Mouse (Mus musculus) brown adipose tissue, adult 24 weeks (tissue): ENCODE data around the gene Tmtc2. TPM values are rescaled to one million over a fixed set of nuclear protein-coding genes. Genes with fewer than 3 reads are reported as not detected.

Source experiments
- H3K27ac ChIP-seq: fragments of 200-500 bp; replicated peaks from 2 replicates; pipeline ENCODE4 v1.5.1; 2012; ENCODE audit warnings: low read depth, mild to moderate bottlenecking, low read length
- H3K4me1 ChIP-seq: fragments of 200-500 bp; 2 replicates; pipeline ENCODE4 v1.6.1; 2012; ENCODE audit warnings: low read length, mixed read lengths; ENCODE audit not compliant: control insufficient read depth, insufficient read depth, insufficient read length
- H3K4me3 ChIP-seq: fragments of 200-500 bp; 2 replicates; pipeline ENCODE4 v1.5.1; 2012; ENCODE audit warnings: low read depth, mild to moderate bottlenecking, low read length, moderate library complexity; ENCODE audit not compliant: insufficient read depth
- polyA plus RNA-seq: library from polyadenylated mRNA; stranded (reverse); fragments of >200 nt; gene quantifications from 2 replicates; pipeline ENCODE4 v1.2.4, GENCODE M21; 2012; ENCODE audit not compliant: missing spikeins, insufficient read depth, insufficient read length

The Tmtc2 gene
- polyA plus RNA-seq, 1 experiment: 1.1 TPM

DNA sequence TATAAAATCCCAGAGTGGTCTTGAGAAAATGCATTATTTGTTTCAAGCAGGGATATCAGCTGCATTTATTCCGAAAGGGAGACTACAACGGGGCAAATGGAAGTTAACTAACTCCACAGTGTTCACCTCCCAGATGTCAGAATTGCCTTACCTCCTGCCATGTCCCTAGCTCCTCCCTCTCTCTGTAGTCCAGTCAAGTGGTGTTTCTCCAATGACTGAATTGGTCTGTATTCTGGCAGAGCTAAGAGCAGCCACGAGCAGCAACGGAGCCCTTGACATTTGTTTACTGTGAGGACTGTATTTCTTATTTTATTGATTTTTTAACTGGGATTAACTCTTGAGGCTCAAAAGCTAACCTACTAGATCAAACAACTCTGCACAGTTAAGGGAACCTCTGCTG, 81.8 kb downstream of the Tmtc2 start:
- no peak overlapping the region for H3K27ac ChIP-seq
- H3K4me1 ChIP-seq: peaks cover 4% of the 10 kb centered on the region; the same call in 1 of the 2 replicates
- no peak overlapping the region for H3K4me3 ChIP-seq

DNA sequence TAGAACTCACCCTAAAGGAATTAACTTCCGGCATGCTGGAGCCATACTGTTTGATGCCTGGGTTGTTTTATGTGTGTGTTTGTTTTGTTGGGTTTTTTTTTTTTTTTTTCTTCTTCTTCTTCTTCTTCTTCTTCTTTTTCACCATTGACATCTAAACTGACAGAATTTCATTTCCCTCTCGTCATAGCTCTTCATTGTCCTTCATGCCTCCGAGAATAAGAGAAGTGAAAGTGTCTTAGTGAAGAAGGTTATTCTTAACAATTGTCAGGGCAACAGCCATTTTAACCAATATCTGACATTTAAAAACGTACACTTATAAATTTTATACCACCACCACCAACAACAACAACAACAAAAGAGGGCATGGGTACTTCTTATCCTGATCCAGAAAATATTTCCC, 83.5 kb downstream of the Tmtc2 start:
- Histone ChIP-seq H3K4me1 (peaks cover 4% of the 10 kb centered on the region; the same call in 1 of the 2 replicates), H3K27ac (no peak overlapping the region), H3K4me3 (no peak overlapping the region)

DNA sequence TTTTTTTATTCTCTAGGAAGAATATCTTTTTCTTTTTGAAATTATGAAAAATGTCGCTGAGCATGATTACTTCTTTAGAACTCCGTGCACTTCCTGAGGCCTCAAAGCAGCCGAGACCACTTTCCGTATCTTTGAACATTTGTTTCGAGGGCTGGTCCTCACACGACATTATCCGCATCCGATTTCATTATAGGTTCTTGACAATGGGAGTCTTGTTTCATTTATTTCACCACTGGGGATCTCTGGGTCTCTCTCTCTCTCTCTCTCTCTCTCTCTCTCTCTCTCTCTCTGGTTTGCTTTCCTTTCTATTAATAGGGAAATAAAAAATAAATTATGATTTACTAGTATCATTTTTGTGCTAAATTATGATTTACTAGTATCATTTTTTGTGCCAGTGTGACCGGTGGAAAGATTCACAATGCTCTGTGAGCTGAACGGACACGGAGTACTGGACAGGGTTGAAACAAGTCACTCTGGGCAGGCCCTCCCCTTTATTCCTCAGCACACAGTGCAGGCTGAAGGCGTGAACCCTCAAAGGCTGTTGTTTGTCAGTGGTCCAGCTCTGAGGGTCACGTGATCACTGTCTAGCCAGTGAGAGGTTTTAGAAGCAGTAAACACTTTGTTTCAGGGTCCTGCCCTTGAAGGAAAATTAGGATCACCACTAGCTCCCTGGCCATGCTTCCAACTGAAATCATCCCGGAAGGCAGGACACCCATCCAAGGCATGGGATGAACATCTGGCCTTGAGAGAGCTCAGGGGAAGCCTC, 84.1 kb downstream of the Tmtc2 start:
- Histone ChIP-seq H3K27ac (no peak overlapping the region), H3K4me3 (no peak overlapping the region)

DNA sequence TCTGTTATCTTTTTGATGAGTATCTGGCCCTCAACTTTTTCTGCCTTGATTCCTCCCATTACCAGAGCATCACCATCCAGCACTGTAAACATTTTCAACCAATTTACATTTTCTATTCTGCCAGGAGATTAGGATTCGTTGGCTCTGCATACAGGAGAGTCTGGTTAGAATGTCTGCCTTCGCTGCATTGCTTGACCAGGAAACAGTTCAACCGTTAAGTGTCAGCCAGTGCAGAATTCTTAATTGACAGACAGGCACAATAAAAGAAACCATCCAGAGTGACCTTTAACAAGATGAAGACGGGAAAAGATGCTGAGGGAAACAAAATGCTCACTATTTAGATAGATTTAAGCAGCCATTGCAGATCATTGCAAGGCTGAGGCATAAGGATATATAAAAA, 87.3 kb downstream of the Tmtc2 start:
- H3K4me1 ChIP-seq: no peaks in the 10 kb centered on the region
- H3K4me3 ChIP-seq: no peak overlapping the region
- H3K27ac ChIP-seq: no peak overlapping the region

More for the DNA sequence above, 84.1 kb downstream of the Tmtc2 start:
- no peaks in the 10 kb centered on the region for H3K4me1 ChIP-seq

DNA sequence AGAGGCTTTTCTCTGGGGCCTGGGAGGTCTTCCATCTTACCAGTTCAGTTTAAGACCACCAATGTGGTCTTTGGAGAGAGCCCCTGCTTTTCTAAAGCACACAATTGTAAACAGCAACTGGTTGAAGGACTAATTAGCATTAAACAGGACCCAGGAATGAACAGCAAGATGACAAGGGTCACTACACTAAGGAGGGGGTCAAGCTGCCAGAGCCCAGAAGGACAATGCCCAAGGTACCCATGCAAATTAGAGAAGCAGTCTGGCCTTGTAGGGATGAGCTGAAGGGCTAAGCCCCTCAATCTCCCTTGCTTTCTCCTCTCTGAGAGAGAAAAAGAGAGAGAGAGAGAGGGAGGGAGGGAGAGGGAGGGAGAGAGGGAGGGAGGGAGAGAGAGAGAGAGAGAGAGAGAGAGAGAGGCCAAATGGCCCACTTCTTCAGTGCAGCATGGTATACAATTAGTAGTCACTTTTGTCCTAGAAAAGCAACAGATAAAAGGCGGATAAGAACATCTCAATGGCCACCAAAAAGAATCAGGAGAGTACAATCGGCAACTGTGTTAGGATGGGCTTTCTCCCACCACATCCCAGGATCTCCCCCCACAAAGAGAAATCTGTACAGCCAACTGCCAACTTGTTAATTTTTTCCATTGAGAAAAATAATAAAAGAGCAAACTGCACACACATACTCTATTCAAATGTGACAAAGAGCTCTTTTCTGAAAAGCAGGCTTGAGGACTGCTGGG, 89.7 kb downstream of the Tmtc2 start:
- Histone ChIP-seq H3K4me3 (no peak overlapping the region), H3K27ac (no peak overlapping the region), H3K4me1 (no peaks in the 10 kb centered on the region)

DNA sequence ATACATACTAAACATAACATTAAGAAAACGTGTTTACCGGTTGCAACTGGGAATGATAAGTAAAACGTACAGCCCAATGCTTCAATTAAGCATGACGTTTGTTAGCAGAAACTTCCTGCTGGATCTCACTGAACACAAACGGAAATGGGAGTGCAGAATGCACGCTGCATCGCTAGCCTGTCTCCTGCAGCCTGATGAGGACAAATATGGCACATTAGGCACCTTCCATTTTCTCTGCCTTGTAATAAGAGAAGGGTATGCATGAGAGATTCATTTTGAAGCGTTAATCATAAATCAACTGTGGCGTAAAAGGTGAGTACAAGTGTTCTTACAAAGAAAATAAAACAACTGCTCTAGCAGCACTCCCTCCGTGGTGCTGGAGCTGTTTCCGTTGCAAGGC, 94.5 kb downstream of the Tmtc2 start:
- Histone ChIP-seq H3K27ac (no peak overlapping the region), H3K4me3 (no peak overlapping the region), H3K4me1 (no peaks in the 10 kb centered on the region)

DNA sequence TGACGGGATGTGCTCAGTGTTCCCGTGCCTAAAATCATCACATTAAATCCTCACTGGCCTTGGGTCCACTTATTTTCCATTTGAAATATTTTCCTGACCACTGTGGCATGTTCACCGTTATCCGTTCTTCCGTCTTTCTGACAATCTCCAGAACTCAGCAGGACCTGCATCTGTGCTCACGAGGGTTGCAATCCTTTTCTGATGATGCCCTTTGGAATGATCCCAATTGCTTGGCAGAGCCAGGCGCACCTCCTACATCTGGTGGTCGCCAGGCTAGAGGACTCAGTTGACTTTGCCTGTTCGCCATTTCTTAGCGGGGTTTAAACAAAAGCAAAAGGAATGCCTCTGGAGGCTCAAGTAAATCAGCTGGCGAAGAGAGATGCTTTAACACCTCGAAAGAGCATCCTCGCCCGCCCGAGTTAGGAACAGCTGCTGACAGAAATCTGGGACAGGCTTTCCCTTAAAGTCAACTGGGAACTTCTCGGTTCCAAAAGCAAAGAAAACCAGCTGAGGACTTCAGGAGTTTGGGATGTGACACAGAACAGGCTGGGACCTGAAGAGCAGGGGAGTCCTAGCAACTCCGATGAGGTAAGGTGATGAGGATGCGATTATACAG, 96.5 kb downstream of the Tmtc2 start:
- no peaks in the 10 kb centered on the region for H3K4me1 ChIP-seq
- H3K27ac ChIP-seq: no peak overlapping the region
- H3K4me3 ChIP-seq: no peak overlapping the region

DNA sequence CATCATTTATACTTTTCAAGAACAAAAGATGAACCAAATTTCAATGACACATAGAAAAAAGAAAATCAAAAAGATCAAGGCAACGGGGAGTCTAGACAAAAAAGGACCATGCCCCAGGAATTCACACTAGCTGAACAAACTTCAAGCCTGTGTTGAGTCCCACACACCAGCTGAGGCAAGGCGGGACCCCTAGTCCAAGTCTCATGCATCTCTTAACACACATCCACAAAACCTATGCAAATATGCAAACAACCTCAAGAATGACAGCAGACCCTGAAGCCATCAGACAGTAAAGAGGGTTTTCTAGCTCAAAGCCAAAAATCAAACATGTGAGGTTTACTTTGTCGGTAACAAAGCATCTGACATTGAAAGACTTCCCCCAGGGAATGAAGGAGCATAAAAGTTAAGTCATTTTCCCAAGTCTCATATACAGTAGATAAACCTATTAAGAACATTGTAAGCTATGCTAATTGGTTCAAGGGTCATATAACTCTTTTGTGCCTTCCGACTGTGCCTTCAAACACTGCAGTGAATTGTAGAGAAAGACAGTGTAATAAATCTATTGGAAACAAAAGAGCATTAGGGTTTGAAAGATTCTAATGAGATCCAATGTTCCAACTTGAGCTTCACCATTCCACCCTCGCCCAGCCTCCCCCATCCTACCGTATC, 100.0 kb downstream of the Tmtc2 start:
- Histone ChIP-seq H3K4me3 (no peak overlapping the region), H3K4me1 (no peaks in the 10 kb centered on the region), H3K27ac (no peak overlapping the region)

DNA sequence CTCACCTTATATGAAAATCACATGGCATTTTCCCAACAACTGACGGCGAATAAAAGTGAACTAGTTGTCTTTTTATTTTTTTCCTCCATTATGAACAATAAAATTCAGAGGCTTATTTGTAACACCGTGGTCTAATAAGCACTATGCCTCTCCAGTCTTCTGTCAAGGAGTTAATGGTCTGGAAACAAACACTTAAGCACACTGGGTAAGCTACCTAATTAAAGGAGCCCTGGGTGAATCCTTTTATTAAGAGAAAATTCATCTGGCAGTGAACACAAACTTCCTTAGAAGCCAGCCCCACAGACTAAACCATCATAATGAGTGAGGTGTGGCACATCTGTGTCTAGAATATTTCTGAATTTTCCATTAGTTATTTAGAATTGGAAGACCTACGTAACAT, 109.9 kb downstream of the Tmtc2 start:
- Histone ChIP-seq H3K27ac (no peak overlapping the region), H3K4me1 (no peaks in the 10 kb centered on the region), H3K4me3 (no peak overlapping the region)

DNA sequence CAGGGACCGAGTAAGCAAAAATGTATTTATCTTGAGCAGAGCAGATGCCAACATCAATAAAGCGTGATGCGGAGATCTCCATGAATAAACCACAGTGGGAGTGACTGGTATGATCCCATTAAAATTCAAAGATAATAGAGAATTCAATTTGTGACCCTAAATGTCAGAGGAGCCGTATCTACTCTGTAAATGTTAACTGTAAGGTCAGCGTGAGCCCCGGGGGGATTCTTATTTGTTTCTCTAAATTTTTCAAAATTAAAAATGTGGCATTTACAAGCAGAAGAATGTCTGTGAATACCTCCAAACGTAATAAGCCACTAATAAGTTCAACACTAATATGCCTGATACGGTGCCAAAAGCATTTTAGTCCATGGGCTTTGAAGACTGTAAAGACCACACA, 120.8 kb downstream of the Tmtc2 start:
- no peak overlapping the region for H3K27ac ChIP-seq
- H3K4me1 ChIP-seq: no peaks in the 10 kb centered on the region
- H3K4me3 ChIP-seq: no peak overlapping the region

DNA sequence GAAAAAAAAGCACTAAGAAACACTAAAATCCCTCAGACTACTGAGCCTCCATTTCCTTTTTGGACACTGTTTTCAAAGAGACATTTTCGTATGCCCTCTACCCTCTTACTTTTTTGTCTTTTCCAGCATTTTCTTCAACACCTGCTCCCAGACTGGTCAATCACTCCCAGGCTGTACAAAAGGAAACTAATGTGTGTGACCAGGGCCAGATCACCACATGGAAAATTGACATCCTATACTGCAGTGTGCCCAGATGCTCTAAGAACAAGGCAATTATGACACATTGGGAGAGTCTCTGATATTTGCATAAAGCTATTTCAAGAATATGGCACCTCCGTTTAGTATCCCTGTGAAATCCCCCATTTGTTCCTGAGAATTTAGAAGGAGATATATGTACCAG, 127.1 kb downstream of the Tmtc2 start:
- no peak overlapping the region for H3K27ac ChIP-seq
- H3K4me3 ChIP-seq: no peak overlapping the region
- H3K4me1 ChIP-seq: no peaks in the 10 kb centered on the region

DNA sequence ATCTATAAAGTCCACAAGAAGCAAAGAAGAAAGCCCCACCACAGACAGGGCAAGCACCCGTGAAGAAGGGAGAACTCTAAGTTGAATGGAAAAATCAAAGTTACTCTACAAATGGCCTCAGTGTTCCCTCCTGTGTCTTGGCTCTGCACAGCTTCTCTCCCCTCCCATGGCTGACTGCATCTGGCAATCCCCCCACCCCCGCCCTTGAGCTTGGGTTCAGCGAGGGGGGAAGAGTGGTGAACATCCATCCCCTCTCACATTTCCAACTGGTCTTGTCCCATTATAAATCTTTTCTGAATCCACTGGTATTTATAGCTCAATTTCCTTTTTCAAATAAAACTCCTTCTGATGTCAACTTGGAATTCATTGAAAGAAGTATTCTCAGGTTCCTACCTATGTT, 129.9 kb downstream of the Tmtc2 start:
- Histone ChIP-seq H3K27ac (no peak overlapping the region), H3K4me3 (no peak overlapping the region), H3K4me1 (no peaks in the 10 kb centered on the region)

DNA sequence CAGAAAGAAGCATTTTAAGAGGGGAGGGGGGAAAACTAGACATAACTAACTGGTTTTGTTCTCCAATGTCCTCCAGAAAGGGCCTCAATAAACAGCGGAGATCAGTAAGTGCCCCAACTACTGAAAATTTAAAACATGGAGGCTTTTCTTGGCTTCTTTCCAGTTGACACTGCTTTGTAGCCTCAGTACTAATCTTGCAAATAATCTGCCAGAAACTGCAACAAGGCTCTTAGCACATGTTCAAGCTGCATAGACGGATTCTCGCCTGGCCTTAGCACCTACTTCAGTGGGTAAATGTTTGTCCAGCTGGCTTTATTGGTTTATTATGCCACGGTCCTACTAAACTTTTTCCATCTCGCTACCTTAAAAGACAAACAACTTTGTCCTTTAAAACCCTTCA, 139.4 kb downstream of the Tmtc2 start:
- H3K4me3 ChIP-seq: no peak overlapping the region
- no peak overlapping the region for H3K27ac ChIP-seq
- H3K4me1 ChIP-seq: no peaks in the 10 kb centered on the region

DNA sequence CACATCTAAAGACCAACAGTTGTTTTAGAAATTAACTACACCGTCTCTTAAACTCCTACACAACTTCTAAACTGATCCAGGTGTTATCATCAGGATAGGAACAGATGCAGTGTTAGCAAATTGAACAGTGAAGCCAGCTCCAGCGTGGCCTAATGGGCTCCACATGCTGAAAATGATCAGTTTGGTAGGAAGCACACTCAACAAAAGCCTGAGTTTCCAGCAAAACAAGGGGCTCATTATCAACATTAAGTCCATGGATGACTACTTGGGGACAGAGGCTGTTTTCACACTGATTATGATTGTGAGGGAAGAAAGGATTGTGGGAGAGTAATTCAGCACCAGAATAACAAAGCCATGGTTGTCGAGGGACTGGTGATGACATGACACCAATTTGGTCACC, 143.4 kb downstream of the Tmtc2 start:
- Histone ChIP-seq H3K27ac (no peak overlapping the region), H3K4me3 (no peak overlapping the region)

DNA sequence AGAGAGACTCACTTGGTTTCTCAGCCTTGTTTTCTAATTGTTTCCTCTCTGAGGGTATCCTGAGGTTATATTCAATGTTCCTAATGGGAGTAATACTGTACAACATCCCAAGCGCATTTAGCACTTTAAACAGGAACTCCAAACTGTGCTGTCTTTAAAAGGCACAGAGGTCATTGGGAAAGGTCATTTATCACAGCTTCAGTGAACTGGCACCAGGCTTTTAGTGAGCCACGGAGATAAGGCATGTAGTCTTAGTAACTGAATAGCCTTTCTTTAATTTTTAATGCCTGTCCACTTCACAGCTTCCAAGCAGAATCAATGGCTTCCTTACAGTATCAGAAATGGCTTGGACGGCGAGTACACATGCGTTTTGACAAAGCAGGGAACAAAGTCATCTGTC, 144.0 kb downstream of the Tmtc2 start:
- no peak overlapping the region for H3K27ac ChIP-seq
- H3K4me1 ChIP-seq: no peaks in the 10 kb centered on the region
- no peak overlapping the region for H3K4me3 ChIP-seq

More for the DNA sequence above, 143.4 kb downstream of the Tmtc2 start:
- H3K4me1 ChIP-seq: no peaks in the 10 kb centered on the region
